Mouse (Mus musculus): ENCODE results near the gene Samhd1.

- TF ChIP-seq CTCF (IDR thresholded peaks at IDR 0.05; ENCODE audit: extremely low read depth, insufficient read depth, insufficient read length, insufficient replicate concordance): no peak
- no peak for TF ChIP-seq POLR2A (IDR thresholded peaks at IDR 0.05; ENCODE audit: low read depth, low read length)
Observed at GRCm38 (mm10) chr2:157166371-157167080, 31.5 kb upstream of the Samhd1 start.

Data from spleen, adult 2 months (tissue).